Mouse (Mus musculus) ES-Bruce4 (cell line): ENCODE data around the gene Slco2a1. TPM values are rescaled to one million over a fixed set of nuclear protein-coding genes. Genes with fewer than 3 reads are reported as not detected.

Source experiments
- H3K27ac ChIP-seq: 2 replicates; pipeline ENCODE4 v1.5.1; 2012; ENCODE audit warnings: low read length, inconsistent platforms; ENCODE audit not compliant: insufficient read depth
- H3K27me3 ChIP-seq: 2 replicates; pipeline ENCODE4 v1.6.1; 2012; ENCODE audit warnings: mild to moderate bottlenecking, low read length, inconsistent platforms; ENCODE audit not compliant: control insufficient read depth, poor library complexity, insufficient read depth, severe bottlenecking
- H3K36me3 ChIP-seq: 2 replicates; pipeline ENCODE4 v1.6.1; 2012; ENCODE audit warnings: inconsistent platforms, mild to moderate bottlenecking, low read length, moderate library complexity; ENCODE audit not compliant: control insufficient read depth, poor library complexity, insufficient read depth, severe bottlenecking
- H3K4me1 ChIP-seq: one replicate; pipeline ENCODE4 v1.8.1; 2011; ENCODE audit warnings: low read length; ENCODE audit not compliant: control insufficient read depth, insufficient read depth
- H3K4me3 ChIP-seq: 2 replicates; pipeline ENCODE4 v1.5.1; 2011; ENCODE audit warnings: low read depth, mild to moderate bottlenecking, low read length
- H3K9ac ChIP-seq: 2 replicates; pipeline ENCODE4 v1.6.1; 2012; ENCODE audit warnings: low read depth, mild to moderate bottlenecking, inconsistent platforms; ENCODE audit not compliant: poor library complexity, severe bottlenecking
- H3K9me3 ChIP-seq: replicated peaks from 2 replicates; pipeline ENCODE4 v1.6.1; 2012; ENCODE audit warnings: mild to moderate bottlenecking, low read length, inconsistent platforms; ENCODE audit not compliant: control insufficient read depth, poor library complexity, insufficient read depth, severe bottlenecking
- CTCF ChIP-seq: IDR thresholded peaks from one replicate; pipeline ENCODE4 v1.8.1; 2011; ENCODE audit warnings: low read depth, low read length
- EP300 ChIP-seq: IDR thresholded peaks from 2 replicates; pipeline ENCODE4 v1.6.1; 2011; ENCODE audit warnings: low read depth, low read length; ENCODE audit not compliant: insufficient read depth
- POLR2A ChIP-seq: IDR thresholded peaks from one replicate; pipeline ENCODE4 v1.8.1; 2011; ENCODE audit warnings: low read length; ENCODE audit not compliant: insufficient read depth
- polyA plus RNA-seq: library from polyadenylated mRNA; stranded (reverse); fragments of >200 nt; gene quantifications from 2 replicates; pipeline ENCODE4 v1.2.4, GENCODE M21; 2011; ENCODE audit warnings: low read depth; ENCODE audit not compliant: missing spikeins, insufficient read depth, insufficient read length

Gene Slco2a1
- polyA plus RNA-seq, 1 experiment, result 3.1 TPM

GRCm38 (mm10) chr9:103053829-103054228 lies 65.3 kb downstream of the Slco2a1 start:
- TF ChIP-seq EP300 (no peak), CTCF (no peak), POLR2A (no peak)
- H3K27ac ChIP-seq, result no peak overlapping the region

GRCm38 (mm10) chr9:103055061-103055460 lies 66.5 kb downstream of the Slco2a1 start:
- Histone ChIP-seq H3K4me1 (peaks cover 3% of the 10 kb centered on the region), H3K4me3 (no peak overlapping the region), H3K9me3 (no peaks in the 10 kb centered on the region), H3K27me3 (no peaks in the 10 kb centered on the region), H3K27ac (no peak overlapping the region), H3K9ac (no peak overlapping the region), H3K36me3 (no peaks in the 10 kb centered on the region)
- no peak for TF ChIP-seq EP300
- no peak for TF ChIP-seq POLR2A

More at GRCm38 (mm10) chr9:103053829-103054228, 65.3 kb downstream of the Slco2a1 start:
- Histone ChIP-seq H3K4me3 (no peak overlapping the region), H3K36me3 (no peaks in the 10 kb centered on the region), H3K9ac (no peak overlapping the region), H3K4me1 (peaks cover 3% of the 10 kb centered on the region), H3K27me3 (no peaks in the 10 kb centered on the region), H3K9me3 (no peaks in the 10 kb centered on the region)

DNA sequence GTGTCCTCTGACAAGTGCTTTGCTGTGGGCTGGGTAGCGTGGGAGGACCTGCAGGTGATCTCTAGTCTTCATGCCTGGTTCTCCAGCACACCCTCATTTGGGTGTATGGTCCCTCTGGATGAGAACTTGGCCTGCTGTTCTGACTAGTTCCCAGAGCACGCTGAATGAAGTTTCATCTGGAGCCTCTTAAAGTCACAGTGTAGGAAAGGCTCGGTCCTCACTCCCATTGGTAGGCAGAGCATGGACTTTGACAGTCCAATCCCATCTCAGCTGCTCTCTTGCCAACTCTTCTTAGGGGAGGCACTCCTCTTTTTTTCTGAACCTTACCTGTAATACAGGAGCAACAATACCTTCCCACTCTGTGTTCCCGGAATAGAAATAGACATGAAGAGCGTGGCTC lies 67.7 kb downstream of the Slco2a1 start:
- TF ChIP-seq EP300, result no peak
- TF ChIP-seq CTCF, result no peak
- TF ChIP-seq POLR2A, result no peak
- Histone ChIP-seq H3K4me3 (no peak overlapping the region), H3K27me3 (no peaks in the 10 kb centered on the region), H3K9ac (no peak overlapping the region), H3K27ac (no peak overlapping the region), H3K9me3 (no peaks in the 10 kb centered on the region), H3K36me3 (no peaks in the 10 kb centered on the region), H3K4me1 (peaks cover 3% of the 10 kb centered on the region)

DNA sequence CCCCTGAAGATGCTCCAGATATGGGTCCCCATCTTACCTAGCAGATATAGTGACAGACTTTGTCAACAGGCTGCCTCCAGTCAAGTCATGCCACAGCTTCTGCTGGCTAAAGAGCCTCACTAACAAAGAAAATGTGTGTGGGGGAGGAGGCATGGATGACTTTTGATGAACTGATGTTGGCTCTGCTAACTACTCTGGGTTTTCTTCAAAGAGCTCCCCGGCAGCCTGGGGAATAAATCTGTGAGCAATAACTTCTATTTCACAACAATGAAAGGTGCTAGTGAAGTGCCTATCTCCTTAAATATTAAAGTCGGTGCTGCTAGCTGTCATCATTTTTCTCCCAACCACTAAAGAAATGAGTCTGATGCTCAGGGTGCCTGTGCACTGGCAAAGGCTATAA lies 72.0 kb downstream of the Slco2a1 start:
- no peaks in the 10 kb centered on the region for H3K36me3 ChIP-seq

DNA sequence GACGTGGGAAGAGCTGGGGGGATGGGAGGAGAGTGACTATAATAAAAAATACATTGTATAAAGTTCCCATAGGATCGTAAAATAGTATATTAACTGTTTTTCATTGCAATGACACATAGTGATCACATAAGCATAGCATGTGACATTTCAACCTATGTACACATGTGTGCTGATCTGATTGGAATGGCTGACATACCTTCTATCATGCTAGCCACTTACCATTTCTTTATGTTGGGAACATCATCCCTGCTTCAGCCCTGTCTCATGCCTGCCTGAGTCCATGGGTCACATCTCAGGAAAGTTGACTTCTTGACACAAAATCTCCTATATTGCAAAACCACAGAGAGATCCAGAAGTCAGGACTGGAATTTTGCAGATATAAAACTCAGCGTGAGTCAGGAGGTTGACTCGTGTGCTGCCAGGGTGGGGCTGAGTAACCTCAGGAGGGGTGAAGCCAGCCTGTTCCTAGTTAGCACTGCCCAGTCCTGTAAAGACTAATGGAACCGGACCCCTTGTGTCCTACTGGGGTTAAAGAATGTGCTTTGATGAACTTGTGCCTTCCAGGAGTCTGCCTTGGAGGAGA lies 73.0 kb downstream of the Slco2a1 start:
- Histone ChIP-seq H3K36me3 (no peaks in the 10 kb centered on the region), H3K9ac (no peak overlapping the region), H3K4me1 (no peaks in the 10 kb centered on the region), H3K27ac (no peak overlapping the region), H3K9me3 (no peaks in the 10 kb centered on the region), H3K4me3 (no peak overlapping the region), H3K27me3 (no peaks in the 10 kb centered on the region)
- TF ChIP-seq POLR2A, result no peak

More for the DNA sequence above, 72.0 kb downstream of the Slco2a1 start:
- H3K9ac ChIP-seq, result no peak overlapping the region
- H3K27me3 ChIP-seq, result no peaks in the 10 kb centered on the region
- no peak overlapping the region for H3K27ac ChIP-seq
- H3K4me1 ChIP-seq, result no peaks in the 10 kb centered on the region
- H3K4me3 ChIP-seq, result no peak overlapping the region
- no peak for TF ChIP-seq EP300
- TF ChIP-seq POLR2A, result no peak
- no peak for TF ChIP-seq CTCF
- no peaks in the 10 kb centered on the region for H3K9me3 ChIP-seq

GRCm38 (mm10) chr9:103063591-103063990 lies 75.1 kb downstream of the Slco2a1 start:
- Histone ChIP-seq H3K4me1 (no peaks in the 10 kb centered on the region), H3K9me3 (no peaks in the 10 kb centered on the region), H3K36me3 (no peaks in the 10 kb centered on the region), H3K4me3 (no peak overlapping the region), H3K9ac (no peak overlapping the region), H3K27me3 (no peaks in the 10 kb centered on the region), H3K27ac (no peak overlapping the region)
- TF ChIP-seq POLR2A, result no peak
- no peak for TF ChIP-seq CTCF
- no peak for TF ChIP-seq EP300
